Mouse (Mus musculus) CD4-positive, CD25-positive, alpha-beta regulatory T cell, adult 4 months (primary cell): ENCODE measurements around the gene Olfr849. TPM values are rescaled to one million over a fixed set of nuclear protein-coding genes. Genes with fewer than 3 reads are reported as not detected.

Experiments
- ATAC-seq: one replicate; pipeline ENCODE4 v1.8.0; 2017
- polyA plus RNA-seq, 2 experiments: library from polyadenylated mRNA; unstranded; fragments of 100-300 nt; shearing (Covaris generic); gene quantifications; one replicate each; pipeline ENCODE4 v1.2.1; 2017

Gene Olfr849
- not detected for polyA plus RNA-seq

DNA sequence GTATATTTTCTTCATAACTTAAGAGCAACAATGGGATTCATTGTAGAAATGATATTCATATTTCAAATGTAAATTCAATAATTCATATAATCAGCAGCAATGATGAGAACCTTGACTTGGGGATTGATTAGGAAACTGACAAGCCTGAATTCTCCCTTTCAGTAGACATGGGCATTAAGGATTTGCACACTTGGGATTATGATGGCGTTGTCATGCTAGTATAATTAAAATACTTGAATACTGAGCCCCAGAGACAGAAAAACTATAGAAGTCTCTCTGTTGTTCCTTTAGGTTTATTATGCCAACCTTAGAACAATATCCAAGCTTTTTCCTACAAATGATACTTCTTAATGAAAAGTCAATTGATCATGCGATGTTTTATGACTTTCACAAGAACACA is at the start of gene Olfr849:
Gene Olfr849, plus strand, starts transcription at position 301 of the 400 bp plus-strand sequence.
- no peak for ATAC-seq

DNA sequence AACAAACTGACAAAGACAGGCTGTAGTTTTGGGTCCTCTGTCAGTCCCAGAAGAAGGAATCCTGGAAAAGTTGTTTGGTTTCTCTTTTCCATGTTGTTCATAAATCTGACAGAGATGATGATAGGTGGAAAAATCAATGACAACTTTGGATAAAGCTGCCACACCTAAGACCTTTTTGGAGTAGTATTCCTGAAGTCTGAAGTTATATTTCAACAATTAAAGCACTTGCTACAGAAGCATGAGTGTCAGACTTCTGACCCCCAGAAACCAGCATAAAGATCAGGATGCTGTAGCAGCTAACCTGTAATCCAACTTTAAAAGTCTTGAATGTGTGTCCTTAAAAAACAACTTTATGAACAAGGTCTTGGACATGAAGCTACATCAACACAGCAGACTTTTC is 38.1 kb downstream of the Olfr849 start, which contains the start of gene Olfr850:
Gene Olfr850, minus strand, starts transcription at position 101 of the 400 bp plus-strand sequence.
- ATAC-seq, result no peak

DNA sequence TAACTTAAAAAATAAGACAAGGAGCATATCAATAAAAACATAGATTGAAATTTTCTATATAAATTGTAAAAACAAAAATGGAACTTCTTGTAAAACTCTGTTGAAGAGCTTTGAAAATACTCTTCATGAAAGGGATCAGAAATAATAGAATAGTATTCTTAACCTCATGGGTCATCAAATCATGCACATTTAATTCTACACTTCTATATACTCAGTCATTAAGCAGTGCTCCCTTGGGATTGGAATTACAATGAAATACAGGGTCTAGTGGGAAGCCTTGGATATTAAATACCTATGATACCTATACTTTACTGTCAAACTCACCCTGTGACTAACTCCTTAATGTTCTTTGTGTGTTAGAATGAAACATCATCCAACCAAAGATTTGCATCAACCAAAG is 52.9 kb downstream of the Olfr849 start, which contains the start of gene Olfr851:
Gene Olfr851, plus strand, starts transcription at position 301 of the 400 bp plus-strand sequence.
- no peak for ATAC-seq

Other genes with a start within 250 kb of the Olfr849 start
- not detected for gene Olfr843, start 188.3 kb upstream of the Olfr849 start, polyA plus RNA-seq
- gene Olfr844, start 123.9 kb upstream of the Olfr849 start, polyA plus RNA-seq, result not detected
- not detected for gene Olfr845, start 103.8 kb upstream of the Olfr849 start, polyA plus RNA-seq
- not detected for gene Olfr846, start 76.3 kb upstream of the Olfr849 start, polyA plus RNA-seq
- gene Olfr847, start 61.6 kb upstream of the Olfr849 start, polyA plus RNA-seq, result not detected
- not detected for gene Olfr850, start 38.0 kb downstream of the Olfr849 start, polyA plus RNA-seq
- not detected for gene Olfr851, start 53.0 kb downstream of the Olfr849 start, polyA plus RNA-seq
- gene Olfr853, start 100.8 kb downstream of the Olfr849 start, polyA plus RNA-seq, result not detected
- not detected for gene Olfr854, start 127.1 kb downstream of the Olfr849 start, polyA plus RNA-seq
- gene Olfr855, start 142.4 kb downstream of the Olfr849 start, polyA plus RNA-seq, result not detected
- gene Zfp317, start 181.8 kb downstream of the Olfr849 start, polyA plus RNA-seq, result 10 to 100 TPM; 37.1 to 39.2 TPM